Mouse (Mus musculus) cerebellum, adult 11 months (tissue): ENCODE measurements around the gene Scfd2.

Experiments used
- DNase-seq: peaks from one replicate; pipeline ENCODE4 v3.0.0; 2022

The Scfd2 gene

DNA sequence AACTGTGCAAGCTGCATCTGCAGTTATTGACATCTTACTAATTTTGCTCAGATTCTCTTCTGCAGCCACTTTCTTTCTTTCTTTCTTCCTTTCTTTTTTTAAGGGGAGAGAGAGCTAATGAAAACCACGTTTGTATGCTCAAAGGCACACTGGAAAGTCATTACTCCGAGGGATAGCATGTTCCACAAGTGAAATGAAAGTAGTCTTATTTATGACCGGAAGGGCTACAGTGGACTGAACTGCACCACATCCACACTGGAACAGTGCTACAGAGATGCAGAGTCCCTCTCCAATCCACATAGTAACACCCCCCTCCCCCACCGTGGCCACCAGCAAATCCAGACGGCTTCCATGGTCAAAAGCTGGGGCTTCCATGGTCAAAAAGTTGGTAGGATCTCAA is 224.3 kb downstream of the Scfd2 start:
- DNase-seq: no peak

DNA sequence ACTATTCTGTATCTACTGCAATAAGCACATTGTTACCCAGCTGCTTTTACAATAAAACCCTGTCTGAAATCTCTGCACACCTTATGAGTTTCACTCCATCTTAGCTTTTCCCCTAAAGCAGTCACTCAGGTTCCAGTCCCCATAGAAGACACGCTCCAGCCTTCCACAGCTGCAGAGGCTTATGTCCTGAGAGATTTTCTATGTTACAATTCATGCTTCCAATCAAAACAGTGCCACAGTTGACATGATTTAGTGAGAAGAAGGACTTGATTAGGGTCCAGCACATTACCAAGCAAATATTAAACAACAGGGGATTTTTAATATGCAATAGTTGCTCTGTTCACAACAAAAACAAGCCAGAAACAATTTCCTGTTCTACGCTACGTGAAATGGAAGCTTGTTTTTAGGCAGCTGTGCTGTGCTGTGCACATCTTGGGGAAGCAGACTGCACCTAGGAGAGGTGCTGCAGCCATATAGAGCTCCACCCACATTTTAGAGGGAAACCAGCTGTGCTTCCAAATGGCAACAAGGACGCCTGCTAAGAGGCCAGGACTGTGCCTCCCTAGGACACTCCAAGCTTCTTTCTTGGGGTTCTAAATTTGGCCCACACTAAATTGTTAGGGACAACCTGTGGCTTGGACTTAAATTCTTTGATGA is 225.9 kb downstream of the Scfd2 start:
- no peak for DNase-seq

DNA sequence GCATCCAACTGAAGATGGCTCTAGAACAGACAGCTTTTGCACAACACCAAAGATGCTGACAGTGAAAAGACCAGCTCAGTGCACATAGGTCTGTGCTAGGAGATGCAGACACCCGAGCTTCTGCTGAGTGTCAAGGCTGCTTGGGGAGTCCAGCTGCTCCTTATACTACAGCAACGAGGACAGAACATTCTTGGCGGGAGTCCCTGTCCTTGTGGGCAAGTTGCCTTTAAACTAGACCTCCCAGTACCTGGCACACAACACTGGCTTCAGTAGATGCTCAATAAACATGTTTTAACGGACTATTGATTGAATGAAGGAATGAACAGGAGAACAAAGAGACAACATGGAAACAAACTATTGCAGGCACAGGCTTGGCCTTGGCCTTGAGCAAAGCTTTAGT is 226.8 kb downstream of the Scfd2 start:
- DNase-seq: no peak

DNA sequence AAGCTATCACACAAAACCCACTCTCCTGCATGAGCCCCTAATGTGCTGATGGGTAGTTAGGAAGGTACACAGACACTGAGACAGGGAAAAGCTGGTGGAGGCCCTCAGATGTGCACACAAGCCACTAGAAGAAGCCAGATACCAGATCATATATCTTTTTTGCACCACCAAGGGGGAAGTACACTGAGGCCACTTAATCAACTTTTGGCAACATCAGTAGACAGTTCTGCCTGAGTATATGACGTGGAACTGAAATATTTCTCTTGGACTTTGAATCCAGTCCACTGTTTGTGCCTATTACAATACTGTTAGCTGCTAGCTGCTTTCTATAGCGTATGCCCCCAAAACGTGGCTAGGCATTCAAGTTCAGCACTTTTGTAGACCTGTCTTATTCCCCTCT is 229.2 kb downstream of the Scfd2 start:
- DNase-seq: no peak

DNA sequence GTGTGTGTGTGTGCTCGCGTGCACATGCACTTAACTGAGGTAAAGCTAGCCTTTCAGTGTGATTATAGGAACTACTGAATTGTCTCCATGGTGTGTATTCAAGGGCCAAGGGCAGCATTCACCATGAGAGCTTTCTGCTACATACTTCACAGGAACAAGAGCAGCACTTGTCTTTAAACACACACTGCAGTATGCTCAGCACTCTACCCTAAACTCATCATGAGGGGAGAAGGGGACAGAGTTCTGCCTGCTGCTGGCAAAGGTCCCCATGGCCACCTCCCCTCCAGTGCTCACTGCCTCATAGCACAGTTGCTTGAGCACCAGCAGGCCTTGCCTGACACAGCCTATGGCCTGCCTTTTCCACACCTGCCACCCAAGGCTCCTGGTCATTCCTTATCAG is 230.1 kb downstream of the Scfd2 start:
- no peak for DNase-seq

DNA sequence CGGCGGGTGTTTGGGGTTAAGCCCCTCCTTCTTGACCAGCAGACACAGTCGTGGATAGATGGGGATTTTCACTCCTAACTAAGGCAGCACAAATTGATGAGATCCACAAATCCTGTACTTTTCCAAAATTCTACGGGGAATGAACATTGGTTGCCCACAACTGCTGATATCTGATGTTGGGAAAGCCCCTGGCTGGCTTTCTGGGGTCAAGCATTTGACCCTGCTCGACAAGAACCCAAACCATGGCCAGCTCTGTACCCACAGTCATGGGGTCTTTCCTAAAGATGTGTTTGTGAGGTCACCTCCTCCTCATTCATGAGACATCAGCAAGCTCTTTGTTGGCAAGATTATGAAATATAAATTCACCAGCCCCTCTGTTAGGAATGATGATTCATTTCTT is 230.6 kb downstream of the Scfd2 start:
- DNase-seq: no peak

DNA sequence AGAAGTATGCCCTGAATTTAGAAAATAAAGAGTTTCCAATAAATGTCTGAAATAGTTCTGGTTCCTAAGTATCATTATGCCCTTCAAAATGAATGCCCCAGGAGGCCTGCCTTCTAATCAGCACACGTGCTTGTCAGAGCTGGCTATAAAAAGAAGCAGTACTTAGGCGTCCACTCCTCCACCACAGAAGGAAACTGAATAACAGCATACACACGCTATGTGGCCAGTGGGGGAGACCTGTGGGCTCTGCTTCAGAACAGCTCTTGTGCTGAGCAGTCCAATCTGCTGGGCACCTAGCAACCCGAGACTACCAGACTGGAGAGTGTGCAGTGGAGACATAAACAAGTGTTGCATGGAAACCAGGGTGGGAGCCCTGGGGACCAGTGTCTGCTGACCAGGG is 231.4 kb downstream of the Scfd2 start:
- DNase-seq: no peak

DNA sequence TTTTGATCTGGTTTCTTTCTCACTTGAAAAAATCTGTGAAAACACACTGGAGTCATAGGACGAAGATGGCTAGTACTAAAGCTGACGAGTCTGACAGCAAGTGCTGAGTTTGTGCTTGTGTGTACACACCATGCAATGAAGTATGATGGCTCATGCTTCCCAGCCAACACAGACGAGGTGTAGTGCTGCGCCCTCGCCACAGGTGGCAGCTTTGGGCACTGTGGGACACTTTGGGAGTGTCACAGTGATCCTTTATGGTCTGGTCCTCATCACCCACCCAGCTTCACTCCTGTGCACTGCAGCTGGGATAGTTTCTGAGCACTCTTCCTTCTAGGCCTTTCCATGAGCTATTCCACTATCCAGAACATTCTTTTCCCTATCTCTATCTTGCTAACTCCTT is 234.4 kb downstream of the Scfd2 start:
- DNase-seq: no peak

DNA sequence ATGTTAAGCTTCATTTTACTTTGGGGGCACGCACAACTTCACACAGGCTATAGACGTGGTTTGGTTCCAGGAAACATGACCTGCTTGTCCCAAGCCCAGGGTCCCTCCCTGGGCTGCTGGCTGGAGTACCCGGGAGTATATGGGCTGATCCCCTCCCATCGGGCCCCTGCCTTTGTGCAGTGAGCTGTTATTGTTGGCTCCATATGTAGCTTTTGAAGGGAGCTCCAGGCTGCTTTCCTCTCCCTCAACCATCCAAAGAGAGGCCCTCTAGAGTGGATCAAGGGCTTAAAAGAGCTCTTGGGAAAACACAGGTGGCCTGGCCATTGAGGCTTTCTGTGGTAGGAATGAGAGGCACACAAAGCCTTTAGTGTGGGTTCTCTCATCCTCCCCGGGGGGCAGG is 235.5 kb downstream of the Scfd2 start:
- no peak for DNase-seq

DNA sequence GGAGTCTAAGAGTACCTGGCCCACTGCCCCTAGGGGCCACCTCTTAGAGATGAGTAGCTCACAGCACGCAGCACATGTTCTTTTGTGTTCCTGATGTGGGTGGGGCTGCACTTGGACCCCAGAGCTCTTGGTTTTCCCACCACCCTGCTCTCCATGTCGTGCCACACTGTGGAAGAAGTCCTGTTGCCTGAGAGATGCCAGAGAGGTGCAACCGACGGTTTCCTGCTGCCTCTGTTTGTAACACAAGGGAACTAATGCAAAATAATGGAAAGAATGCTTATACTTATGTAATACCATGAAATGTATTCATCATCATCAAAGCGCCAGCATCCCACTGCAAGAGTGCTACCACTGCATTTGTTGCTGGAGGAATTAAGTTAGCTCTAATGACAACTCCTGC is 238.0 kb downstream of the Scfd2 start:
- no peak for DNase-seq

DNA sequence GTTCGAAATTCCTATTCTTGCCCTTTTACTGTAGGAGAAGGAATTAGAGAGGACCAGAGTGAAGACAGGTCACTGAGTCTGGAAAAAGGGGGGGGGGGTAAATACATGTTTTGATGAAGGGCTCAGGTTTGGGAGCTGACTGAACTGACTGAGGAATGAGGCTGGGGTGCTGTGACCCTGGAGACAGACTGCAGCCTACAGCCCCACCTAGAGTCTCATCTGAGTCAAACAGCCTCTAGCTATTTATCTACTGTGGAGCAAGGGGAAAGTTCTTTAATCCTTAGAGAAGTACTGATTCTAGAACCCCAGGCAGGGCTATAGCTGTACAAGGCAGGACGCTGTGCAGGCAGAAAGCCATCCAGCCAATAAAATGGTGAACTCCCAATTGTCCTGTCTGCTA is 239.5 kb downstream of the Scfd2 start:
- no peak for DNase-seq

DNA sequence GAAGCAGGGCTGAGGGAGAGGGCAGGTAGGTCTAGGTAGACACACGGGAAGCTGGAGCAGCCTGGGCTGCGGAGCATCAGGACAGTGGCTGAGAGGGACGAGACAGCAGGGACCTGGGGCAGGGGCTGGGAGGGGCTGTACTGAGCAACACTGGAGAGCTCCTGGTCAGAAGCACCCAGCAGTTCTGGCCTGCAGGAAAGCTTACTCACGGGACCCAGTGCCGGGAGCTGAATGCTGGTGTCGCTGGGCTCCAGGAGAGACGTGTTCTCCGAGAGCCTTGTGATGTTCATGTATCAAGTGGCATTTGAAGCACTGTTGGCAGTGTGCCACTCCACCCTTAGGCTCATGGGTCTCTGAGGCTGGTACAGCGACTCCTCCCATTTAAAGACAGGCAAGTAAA is 240.0 kb downstream of the Scfd2 start:
- no peak for DNase-seq

DNA sequence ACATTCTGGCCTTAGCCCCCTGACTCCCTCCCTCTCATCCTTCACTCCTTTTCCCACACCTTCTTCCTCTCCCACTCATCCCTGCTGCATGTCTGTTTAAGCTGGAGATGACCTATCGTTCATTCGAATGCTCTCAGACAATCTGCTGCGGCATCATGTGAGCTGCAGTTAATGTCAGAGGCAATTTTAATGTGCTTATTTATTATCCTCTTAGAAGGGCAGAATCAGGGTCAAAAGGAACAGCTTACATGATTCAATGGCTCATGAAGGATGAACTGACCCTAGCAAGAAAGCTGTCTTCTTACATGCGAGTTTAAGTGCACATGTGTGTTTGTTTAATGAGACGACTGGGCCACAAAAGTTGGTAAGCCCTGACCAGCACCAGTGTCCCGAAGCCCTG is 241.6 kb downstream of the Scfd2 start:
- no peak for DNase-seq

DNA sequence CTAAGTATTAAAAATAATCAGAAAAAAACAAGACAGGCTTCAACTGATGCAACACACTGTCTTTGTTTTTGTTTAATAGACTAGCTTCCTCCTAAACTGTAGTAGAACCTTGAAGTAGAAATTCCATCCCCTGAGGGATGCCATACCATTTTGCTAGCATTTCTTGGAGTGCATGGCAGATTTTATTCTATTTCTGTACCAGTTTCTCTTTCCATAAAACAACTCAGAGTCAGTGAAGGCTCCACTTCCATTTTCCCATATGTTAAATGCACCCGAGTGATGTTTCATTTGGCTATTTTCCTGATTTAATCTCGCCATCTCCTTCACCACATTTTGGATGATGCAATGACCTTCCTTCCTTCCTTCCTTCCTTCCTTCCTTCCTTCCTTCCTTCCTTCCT is 243.4 kb downstream of the Scfd2 start:
- no peak for DNase-seq

DNA sequence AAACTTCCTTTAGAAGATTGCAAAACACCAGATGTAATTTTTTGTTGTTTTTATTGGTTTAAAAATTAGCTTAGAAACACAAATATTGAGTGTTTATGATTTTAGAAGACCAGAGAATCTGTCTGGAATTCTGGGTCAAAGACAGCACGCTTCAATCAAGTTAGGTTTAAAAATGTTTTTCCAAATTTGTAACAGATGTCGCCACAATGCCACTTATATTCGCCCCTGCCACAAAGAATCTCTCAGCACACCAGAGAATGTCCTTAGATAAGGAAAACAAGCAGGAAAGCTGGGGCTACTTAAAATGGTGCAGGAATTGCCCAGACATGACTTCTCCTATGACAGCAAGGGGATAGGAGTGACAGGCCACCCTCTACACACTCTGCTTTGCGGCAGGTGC is 245.3 kb downstream of the Scfd2 start:
- no peak for DNase-seq

DNA sequence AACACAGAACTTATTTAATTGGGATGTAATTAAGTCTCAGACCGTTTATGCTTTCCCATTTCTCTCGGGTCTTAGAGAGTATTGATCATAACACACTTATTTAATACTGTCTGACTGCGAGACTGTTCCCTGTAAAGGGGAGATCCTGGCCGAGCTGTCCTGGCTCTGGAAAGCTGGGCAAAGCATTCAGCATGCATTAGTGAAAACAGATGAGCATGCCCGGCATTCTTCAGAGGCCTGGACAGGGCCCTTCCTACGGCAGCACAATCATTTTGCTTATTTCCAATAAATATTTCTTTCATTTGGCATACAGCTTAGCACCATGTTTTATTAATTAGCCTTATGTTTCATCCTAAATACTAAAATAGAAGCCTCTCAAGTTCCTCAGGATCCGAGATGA is 245.8 kb downstream of the Scfd2 start:
- no peak for DNase-seq

DNA sequence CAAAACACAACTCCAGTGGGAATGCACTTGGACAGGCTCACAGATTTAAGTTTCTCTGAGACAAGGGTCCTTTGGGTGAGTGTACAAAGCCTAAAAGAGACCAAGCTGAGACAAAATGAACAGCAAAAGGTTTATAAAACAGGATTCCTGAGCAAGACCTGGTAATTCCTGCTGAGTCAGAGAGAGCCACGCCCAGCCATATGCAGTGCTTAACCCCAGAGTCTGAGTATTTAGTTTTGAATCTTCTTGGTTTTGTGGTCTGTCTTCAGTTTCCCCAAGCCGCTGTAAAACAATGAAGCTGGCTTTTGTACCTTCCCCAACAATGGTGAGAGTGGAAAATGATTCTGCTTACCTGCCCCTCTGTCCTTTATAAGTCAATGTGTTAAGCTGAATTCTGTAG is 246.3 kb downstream of the Scfd2 start:
- DNase-seq: no peak

DNA sequence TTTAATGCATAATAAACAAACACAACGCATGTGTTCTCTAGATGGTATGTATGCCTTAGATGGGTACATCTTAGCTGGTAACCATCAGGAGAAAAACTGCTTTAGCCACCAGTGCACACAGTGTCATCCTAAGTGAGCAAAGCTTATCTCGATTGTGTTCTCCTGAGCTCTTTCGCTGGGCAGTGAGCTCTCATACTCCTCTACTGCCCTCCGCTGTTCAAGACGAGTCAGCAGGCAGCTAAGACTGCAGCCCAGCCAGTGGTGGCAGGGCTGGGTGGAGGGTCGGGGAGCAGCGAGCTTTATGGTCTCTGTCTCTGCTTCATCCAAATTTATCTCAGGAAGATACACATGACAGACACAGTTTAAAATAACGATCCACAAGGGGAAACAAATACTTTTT is 248.0 kb downstream of the Scfd2 start:
- no peak for DNase-seq

DNA sequence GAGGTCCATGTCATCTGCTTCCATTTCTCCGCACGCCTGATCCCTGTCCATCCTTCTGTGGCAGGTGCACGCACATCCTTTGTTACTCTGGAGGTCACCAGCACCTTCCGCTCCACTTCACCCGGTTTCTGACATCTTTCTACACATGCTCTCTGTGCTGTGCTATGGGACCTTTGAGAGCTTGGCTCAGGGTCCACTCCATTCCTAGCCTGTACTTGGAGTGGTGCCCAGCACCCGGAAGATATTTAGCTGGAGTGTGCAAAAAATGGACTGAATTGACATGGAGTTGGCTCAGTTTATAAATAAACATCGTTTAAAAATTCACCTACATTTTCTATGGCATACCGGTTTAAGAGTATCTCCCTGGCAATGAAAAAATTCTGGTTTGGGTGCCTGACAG is 250.1 kb downstream of the Scfd2 start:
- DNase-seq: no peak

DNA sequence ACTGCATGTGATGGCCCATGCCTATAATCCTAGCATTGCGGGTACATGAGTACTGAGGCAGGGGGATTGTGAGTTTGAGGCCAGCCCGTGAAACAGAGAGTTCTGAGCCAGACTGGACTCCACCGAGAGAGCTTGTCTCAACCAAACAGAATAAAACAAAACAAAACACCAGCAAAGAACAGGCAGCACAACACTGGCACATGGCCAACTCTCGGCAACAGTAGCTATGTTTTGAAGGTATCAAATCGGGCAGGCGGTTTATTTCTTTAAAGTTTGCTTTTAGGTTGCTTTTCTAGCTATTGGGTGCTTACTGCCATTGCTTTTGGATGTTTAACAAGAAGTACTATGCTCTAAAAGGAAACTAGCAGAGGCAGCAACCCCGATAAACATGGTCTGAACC is 251.9 kb downstream of the Scfd2 start:
- DNase-seq: no peak

DNA sequence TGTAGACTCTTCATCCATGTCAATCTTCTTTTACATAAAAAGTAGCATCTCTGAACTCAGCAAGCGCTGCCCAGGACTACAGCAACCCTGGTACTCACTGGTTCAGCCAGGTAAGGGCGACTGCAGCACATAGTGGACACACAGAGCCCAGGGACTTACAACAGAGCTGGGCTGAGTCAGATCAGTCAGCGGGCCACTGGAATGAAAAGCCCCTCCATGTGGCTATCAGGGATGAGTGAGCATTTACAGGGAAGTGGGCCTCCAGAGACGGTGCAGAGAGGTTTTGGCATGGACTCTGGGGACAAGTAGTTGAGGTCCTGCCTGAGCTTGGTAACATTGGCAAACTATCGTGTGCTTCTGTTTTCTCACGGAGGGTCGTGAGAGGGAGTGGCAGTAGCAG is 253.1 kb downstream of the Scfd2 start:
- no peak for DNase-seq

DNA sequence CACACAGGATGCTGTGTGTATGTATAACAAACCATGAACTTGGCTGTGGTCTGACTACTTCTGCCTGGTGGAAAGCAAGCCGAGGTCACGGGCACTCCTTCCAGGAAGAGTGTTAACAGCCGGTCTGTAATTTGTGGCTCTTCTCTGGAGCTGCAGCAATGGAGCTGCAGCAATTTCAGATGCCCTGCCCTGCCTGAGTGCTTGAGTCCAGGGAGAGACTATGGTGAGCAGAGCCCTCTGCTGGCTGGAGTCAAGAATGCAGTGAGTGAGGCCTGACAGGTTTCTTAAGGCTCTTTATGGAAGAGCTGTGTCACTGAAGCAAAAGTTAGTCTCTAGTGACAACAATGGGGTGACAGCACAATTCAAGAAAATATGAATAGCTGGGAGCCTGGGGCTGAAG is 253.8 kb downstream of the Scfd2 start:
- DNase-seq: peak; percentile 86

DNA sequence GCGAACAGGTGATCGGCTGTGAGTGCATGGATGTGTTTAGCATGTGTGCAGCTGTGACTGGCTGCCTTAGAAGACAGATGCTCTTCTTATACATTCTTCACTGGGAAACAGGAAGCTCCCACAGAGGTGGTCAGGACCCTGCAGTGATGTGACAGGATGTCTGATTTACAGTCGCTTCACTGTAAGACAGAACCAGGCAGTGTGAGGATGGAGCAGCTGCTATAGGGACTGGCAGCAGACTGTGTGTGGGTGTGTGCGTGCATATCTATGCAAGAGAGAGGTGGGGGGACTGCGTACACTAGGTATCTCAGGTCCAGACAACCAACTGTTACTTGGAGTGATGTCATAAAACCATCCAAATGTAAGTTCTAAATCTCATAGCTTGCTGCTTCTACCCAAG is 254.3 kb downstream of the Scfd2 start:
- no peak for DNase-seq

DNA sequence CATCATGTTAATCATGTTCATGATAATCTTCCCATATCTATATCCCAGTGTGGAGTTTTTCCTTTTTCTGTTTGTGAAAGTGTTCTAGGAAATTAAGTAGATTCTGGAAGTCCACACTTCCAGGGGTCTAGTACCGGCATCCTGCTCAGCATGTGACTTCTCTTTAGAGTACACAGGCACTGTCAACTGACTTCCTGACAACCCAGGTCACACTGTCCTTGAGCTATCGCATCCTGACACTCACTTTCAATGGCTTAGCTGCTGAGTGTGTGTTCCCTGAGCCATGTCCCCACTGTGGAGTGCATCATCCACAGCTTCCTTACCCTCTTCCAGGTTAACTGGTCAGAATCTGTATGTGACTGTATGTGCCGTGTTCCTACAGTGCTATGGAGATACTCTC is 258.2 kb downstream of the Scfd2 start:
- no peak for DNase-seq

DNA sequence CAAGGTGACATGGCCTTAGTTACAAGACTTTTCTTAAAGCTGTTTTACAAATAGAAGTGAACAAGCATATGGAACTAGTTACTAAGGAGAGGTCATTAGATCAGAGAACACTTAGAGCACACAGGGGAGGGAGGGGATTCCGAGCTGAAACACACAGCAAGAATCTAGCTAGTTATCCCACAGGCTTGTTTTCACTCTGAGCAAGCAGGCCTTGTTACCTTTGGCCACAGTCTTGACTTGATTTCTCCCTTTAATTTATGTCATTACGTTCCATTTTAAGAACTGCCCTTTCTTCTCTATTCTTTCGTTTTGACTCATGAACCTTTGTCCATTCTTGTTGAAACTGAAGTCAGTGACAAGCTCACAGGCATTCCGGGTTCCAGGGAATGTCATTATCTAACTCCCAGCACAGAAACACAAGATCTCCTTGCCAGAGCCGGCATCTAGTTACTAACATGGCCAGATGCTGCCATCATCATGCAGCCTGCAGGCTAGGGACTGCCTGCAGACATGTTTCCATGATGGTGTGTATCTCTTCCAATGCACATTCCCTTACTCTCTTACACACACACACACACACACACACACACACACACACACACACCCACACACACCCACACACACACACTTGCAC is 263.7 kb downstream of the Scfd2 start:
- no peak for DNase-seq
